Mouse (Mus musculus) intestine, postnatal 0 days (tissue): Measurements from ENCODE around the gene Rad9b. TPM values are rescaled to one million over a fixed set of nuclear protein-coding genes. Genes with fewer than 3 reads are reported as not detected.

Experiments
- ATAC-seq: fragments of 200-750 bp; cut with Nextera tagmentation; 2 replicates; pipeline ENCODE4 v1.8.0; 2017; ENCODE audit warnings: mild to moderate bottlenecking, moderate TSS enrichment, moderate library complexity
- H3K27ac ChIP-seq: fragments of 300-500 bp; sonication (generic); 2 replicates; pipeline ENCODE4 v1.5.1; 2014; ENCODE audit warnings: mild to moderate bottlenecking, low read depth, low read length, moderate library complexity
- H3K27me3 ChIP-seq: fragments of 300-500 bp; sonication (generic); replicated peaks from 2 replicates; pipeline ENCODE4 v1.6.1; 2014; ENCODE audit warnings: low read length, mixed read lengths; ENCODE audit not compliant: control insufficient read depth, insufficient read depth
- H3K36me3 ChIP-seq: fragments of 300-500 bp; sonication (generic); 2 replicates; pipeline ENCODE4 v1.6.1; 2014; ENCODE audit warnings: mild to moderate bottlenecking, moderate library complexity; ENCODE audit not compliant: control insufficient read depth, insufficient read depth
- H3K4me1 ChIP-seq: fragments of 300-500 bp; sonication (generic); replicated peaks from 2 replicates; pipeline ENCODE4 v1.6.1; 2014; ENCODE audit warnings: antibody characterized with exemption, low read length, mixed read lengths; ENCODE audit not compliant: control insufficient read depth, insufficient read depth
- H3K4me2 ChIP-seq: fragments of 300-500 bp; sonication (generic); replicated peaks from 2 replicates; pipeline ENCODE4 v1.6.1; 2014; ENCODE audit warnings: low read depth, mild to moderate bottlenecking, moderate library complexity
- H3K4me3 ChIP-seq: fragments of 300-500 bp; sonication (generic); 2 replicates; pipeline ENCODE4 v1.5.1; 2014; ENCODE audit warnings: low read depth, low read length
- H3K9ac ChIP-seq: fragments of 300-500 bp; sonication (generic); 2 replicates; pipeline ENCODE4 v1.6.1; 2014; ENCODE audit warnings: mild to moderate bottlenecking, low read depth, low read length
- H3K9me3 ChIP-seq: fragments of 300-500 bp; sonication (generic); 2 replicates; pipeline ENCODE4 v1.6.1; 2016; ENCODE audit warnings: mixed run types; ENCODE audit not compliant: control insufficient read depth
- CTCF ChIP-seq: sonication (generic); IDR thresholded peaks from 2 replicates; pipeline ENCODE4 v1.5.1; 2016; ENCODE audit warnings: low read depth, mild to moderate bottlenecking, control low read depth, antibody characterized with exemption, moderate library complexity
- WGBS: fragments of 180-500 bp; shearing (Covaris S2); extraction: QIAGEN DNeasy Blood & Tissue Kit; methylation state at CpG from one replicate; pipeline ENCODE4 v1.1.7; 2014; 5-methylcytosine and 5-hydroxymethylcytosine counted together
- polyA plus RNA-seq: library from polyadenylated mRNA; unstranded; fragments of >200 nt; fragmentation: Nextera tagmentation; extraction: Ambion mirVana; gene quantifications from 2 replicates; pipeline ENCODE4 v1.2.1, GENCODE M21; 2015

The Rad9b gene
- polyA plus RNA-seq, 1 experiment from 2014 or later: 4.6 TPM

DNA sequence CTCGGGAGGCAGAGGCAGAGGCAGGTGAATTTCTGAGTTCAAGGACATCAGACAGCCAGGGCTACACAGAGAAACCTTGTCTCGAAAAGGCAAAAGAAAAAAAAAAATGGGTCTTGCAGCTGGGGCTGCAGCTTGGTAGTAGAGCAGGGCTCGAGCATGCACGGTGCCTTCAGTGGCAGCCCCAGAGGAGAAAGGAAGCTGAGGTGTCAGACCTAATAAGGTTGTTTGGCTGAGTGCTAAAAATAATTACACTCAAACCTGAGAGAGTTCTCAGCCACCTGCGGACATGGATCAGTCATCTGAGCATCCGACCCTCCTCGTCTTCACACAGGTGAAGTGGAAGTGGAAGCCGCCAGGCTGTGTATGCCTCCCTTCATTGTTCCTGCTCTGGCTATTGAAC is 43.3 kb downstream of the Rad9b start:
- Histone ChIP-seq H3K36me3 (peaks cover 67% of the 10 kb centered on the region), H3K9me3 (no peaks in the 10 kb centered on the region), H3K4me3 (no peak overlapping the region), H3K4me2 (no peak overlapping the region), H3K27ac (no peak overlapping the region), H3K9ac (no peak overlapping the region), H3K27me3 (no peaks in the 10 kb centered on the region), H3K4me1 (0 out of 2 replicates have a peak, but pooled peaks cover under 1% of the 10 kb centered on the region)
- no peak for ATAC-seq
- 78% methylated on average over 8 of the region's 8 CpGs for WGBS
- TF ChIP-seq CTCF: no peak

DNA sequence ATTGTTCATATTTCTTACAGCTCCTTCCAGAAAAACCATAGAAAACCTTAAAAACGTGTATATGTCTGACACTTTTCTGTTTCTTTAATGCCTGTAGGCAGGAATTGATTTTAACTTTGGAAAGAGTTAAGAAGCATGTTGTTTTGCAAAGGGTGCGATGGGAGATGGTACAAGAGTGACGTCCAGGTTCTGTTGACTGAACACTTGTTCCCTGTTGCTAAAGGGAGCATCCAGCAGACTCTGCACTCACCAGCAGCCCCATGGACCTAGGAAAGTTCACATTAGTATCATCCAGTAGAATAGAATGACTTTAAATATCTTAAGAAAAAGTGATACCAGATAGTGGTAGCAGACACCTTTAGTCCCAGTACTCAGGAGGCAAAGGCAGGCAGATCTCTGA is 47.5 kb downstream of the Rad9b start:
- Histone ChIP-seq H3K4me1 (peaks cover 15% of the 10 kb centered on the region; the same call in 1 of the 2 replicates), H3K4me2 (no peak overlapping the region), H3K27me3 (no peaks in the 10 kb centered on the region), H3K9ac (no peak overlapping the region), H3K4me3 (no peak overlapping the region), H3K9me3 (no peaks in the 10 kb centered on the region), H3K27ac (no peak overlapping the region), H3K36me3 (peaks cover 30% of the 10 kb centered on the region; the same call in 1 of the 2 replicates)
- no peak for TF ChIP-seq CTCF
- WGBS: 90% methylated on average over 3 of the region's 3 CpGs
- ATAC-seq: no peak

DNA sequence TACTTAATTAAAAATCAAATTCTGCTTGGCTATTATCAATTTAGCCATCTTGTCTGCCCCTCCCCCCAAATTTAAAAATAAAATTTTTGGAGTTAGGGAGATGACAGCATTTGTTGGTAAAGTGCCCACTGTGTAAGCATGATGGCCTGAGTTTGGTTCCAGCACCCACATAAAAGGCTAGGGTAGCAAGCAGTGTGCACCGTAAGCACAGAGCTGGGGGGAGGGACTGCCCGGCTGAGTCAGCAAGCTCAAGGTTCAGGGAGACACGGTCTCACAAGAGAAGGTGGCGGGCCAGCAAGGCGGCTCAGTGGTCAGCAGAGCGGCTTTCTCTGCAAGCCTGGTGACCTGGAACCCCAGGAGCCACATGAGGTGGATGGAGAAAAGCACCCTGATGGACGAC is 48.6 kb downstream of the Rad9b start:
- H3K4me3 ChIP-seq: no peak overlapping the region
- 67% methylated on average over 7 of the region's 7 CpGs for WGBS
- peaks cover 15% of the 10 kb centered on the region; the same call in 1 of the 2 replicates for H3K4me1 ChIP-seq
- no peak overlapping the region for H3K27ac ChIP-seq
- no peaks in the 10 kb centered on the region for H3K9me3 ChIP-seq
- TF ChIP-seq CTCF: no peak
- no peaks in the 10 kb centered on the region for H3K27me3 ChIP-seq
- ATAC-seq: peak; percentile 37; the same call in 1 of the 2 replicates
- no peak overlapping the region for H3K9ac ChIP-seq
- no peak overlapping the region for H3K4me2 ChIP-seq
- peaks cover 21% of the 10 kb centered on the region; the same call in 1 of the 2 replicates for H3K36me3 ChIP-seq

DNA sequence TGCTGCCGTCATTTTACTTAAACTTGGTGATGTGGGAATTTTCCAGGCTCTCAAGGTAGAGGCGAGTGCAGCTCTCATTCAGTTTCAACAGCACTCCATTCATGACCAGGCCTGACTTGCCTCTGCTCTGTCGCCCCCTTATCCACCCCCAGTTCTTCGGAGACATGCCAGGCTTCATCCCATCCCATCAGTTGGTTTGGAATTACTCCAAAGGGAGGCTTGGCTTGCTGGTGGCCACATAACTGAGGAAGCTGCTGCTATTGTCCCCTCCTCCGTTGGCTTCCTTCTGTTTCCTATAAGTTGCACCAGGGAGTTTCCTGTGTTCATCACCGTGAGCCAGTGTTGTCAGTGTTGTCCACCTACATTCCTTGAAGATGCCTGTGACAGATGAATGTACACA is 49.5 kb downstream of the Rad9b start:
- TF ChIP-seq CTCF: no peak
- WGBS: 73% methylated on average over 6 of the region's 6 CpGs
- Histone ChIP-seq H3K9ac (no peak overlapping the region), H3K4me2 (no peak overlapping the region), H3K27ac (0 out of 2 replicates have a peak overlapping the region, but pooled peaks have one; percentile 41), H3K9me3 (no peaks in the 10 kb centered on the region), H3K36me3 (peaks cover 17% of the 10 kb centered on the region; the same call in 1 of the 2 replicates), H3K4me1 (peaks cover 15% of the 10 kb centered on the region; the same call in 1 of the 2 replicates), H3K4me3 (no peak overlapping the region), H3K27me3 (no peaks in the 10 kb centered on the region)
- no peak for ATAC-seq

- H3K36me3 ChIP-seq: peaks cover 14% of the 10 kb centered on the region; the same call in 1 of the 2 replicates
- ATAC-seq: no peak
- no peaks in the 10 kb centered on the region for H3K9me3 ChIP-seq
- WGBS: 71% methylated on average over 7 of the region's 7 CpGs
- no peak for TF ChIP-seq CTCF
- no peak overlapping the region for H3K4me3 ChIP-seq
- H3K4me2 ChIP-seq: no peak overlapping the region
- no peaks in the 10 kb centered on the region for H3K27me3 ChIP-seq
- peaks cover 15% of the 10 kb centered on the region; the same call in 1 of the 2 replicates for H3K4me1 ChIP-seq
- H3K9ac ChIP-seq: no peak overlapping the region
- peak overlapping the region; percentile 71; the same call in 1 of the 2 replicates for H3K27ac ChIP-seq
Measured at GRCm38 (mm10) chr5:122303937-122304336, 50.1 kb downstream of the Rad9b start.

- peak; percentile 73 for TF ChIP-seq CTCF
- H3K9ac ChIP-seq: no peak overlapping the region
- H3K4me2 ChIP-seq: peak overlapping the region; percentile 18; the same call in 1 of the 2 replicates
- peaks cover 6% of the 10 kb centered on the region; the same call in 1 of the 2 replicates for H3K36me3 ChIP-seq
- peak; percentile 82 for ATAC-seq
- no peaks in the 10 kb centered on the region for H3K9me3 ChIP-seq
- H3K4me1 ChIP-seq: peaks cover 15% of the 10 kb centered on the region; the same call in 1 of the 2 replicates
- H3K27me3 ChIP-seq: no peaks in the 10 kb centered on the region
- no peak overlapping the region for H3K4me3 ChIP-seq
- WGBS: 33% methylated on average over 17 of the region's 17 CpGs
- peak overlapping the region; percentile 71 for H3K27ac ChIP-seq
Measured at GRCm38 (mm10) chr5:122302810-122303745, 51.0 kb downstream of the Rad9b start.
